Mouse (Mus musculus) adrenal gland, postnatal 4 days (tissue): ENCODE results near the gene Tab1. TPM values are rescaled to one million over a fixed set of nuclear protein-coding genes. Genes with fewer than 3 reads are reported as not detected.
"Not testable (repeated sequence)": the region's sequence is repeated elsewhere in the genome, so short reads cannot be mapped to it uniquely, and the experiment has no call there.

Experiments used
- DNase-seq, 2 experiments: peaks; one replicate each; pipeline ENCODE4 v3.0.0; 2021 to 2022; ENCODE audit warnings: low spot score in 2 of 2, mixed read lengths in 2 of 2
- total RNA-seq, 2 experiments: library from RNA; stranded (reverse); gene quantifications; 2 replicates each; pipeline ENCODE4 v1.2.3; 2021

Gene Tab1
- total RNA-seq, 2 experiments from 2014 or later: 37.6 to 37.8 TPM

DNA sequence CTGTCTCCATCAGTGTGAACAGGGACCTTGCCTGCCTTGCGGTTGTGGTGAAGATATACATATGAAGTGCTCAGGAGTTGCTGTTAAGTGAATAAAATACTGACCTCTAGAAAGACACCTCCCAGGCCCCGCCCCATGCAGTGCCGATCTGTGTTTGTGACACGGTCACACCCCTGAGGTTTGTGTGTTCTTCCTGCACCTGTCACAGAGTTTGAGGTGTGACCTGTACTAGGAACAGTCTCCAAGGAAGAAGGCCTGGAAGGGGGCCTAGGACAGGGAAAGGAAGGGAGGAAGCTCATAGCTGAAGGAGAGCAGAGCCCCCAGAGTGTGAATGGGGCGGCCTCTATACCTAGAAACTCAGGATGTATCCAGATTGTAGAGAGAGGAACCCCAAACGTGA, 30.4 kb upstream of the Tab1 start:
- DNase-seq: no peak

DNA sequence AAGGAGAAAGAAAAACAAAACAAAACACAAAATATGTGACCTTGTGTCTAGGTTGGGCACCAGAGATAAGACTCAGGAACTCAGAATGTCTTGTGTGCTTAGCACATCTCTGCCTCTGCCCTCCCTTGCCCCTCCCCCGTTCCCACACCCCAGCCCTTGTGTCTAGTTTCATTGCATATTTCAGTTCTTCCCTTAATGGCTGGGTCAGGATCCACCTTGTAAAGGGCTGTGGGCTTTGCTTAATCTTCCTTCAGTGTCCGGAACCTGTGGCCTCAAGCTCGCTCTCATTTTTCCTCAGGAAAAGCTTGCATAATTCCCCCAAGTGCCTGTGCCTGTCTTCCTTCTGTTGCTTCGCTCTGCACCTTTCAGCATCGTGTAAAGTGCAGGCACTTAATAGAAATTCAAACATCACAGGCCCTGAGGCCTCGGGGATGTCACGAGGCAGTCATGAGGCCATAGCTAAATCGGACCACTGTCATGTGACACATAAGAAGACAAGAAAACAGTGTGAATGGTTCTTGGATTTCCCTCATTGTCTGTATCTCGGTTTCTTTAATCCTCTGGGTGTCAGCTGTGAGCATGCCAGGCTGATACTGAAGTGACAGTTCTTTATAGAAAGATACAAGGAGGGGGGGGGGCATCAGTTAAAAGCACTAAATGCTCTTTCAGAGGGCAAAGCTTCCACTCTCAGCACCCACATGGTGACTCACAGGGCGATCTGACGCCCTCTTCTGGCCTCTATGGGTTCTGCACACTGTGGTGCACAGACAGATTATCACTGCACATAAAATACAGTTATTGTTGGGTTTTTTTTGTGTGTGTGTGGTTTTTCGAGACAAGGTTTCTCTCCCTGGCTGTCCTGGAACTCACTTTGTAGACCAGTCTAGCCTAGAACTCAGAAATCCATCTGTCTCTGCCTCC, 27.2 kb upstream of the Tab1 start:
- DNase-seq: no peak

DNA sequence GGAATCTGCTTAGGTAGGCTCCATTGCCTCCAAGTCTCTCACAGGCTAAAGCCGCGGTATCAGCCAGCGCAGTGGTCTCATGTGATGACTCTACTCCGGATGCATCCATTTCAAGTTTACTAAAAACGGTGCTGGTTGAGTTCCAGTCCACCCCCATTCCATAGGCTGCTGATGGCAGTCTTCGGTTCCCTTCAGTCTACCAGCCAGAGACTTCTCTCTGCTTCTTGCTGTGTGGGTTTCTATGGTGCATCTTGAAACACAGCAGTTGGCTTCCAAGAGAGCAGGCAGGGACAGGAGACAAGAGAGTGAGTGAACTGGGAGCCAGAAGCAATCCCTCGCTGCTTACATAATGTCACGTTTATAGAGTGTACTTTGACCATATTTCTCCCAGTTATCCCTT, 25.8 kb upstream of the Tab1 start:
- no peak for DNase-seq

DNA sequence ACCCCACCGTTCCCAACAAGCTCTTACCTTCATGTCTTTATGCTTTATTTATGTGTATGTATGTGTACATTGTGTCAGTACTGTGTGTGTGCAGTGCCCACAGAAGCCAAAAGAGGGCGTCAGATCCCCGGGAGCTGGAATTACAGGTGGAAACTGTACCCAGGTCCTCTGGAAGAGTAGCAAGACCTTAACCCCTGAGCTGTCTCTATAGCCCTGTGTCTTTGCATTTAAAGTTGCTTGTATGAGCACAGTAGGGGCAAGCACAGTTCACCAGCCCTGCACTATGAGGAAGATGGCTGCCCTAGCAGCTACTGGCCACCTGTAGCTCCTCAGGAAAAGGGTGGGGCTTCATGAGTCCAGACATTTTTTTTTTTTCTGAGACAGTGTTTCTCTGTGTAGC, 25.4 kb upstream of the Tab1 start:
- DNase-seq: no peak

DNA sequence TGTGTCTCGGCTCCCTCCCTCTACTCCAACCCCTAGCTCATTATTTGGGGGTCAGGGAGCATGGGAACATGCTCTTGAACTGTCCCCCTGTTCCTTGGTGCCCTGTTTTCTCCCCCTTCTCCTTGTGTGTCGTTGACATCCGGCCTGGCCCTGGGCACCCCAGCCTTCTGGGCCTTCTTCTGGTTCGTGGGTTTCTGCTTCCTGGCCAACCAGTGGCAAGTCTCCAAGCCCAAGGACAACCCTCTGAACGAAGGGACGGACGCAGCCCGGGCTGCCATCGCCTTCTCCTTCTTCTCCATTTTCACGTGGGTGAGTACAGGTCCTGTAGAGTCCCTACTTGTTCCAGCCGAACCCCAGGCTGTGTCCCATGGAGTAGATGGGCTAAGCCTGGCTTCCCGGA, 21.5 kb upstream of the Tab1 start:
- no peak for DNase-seq

DNA sequence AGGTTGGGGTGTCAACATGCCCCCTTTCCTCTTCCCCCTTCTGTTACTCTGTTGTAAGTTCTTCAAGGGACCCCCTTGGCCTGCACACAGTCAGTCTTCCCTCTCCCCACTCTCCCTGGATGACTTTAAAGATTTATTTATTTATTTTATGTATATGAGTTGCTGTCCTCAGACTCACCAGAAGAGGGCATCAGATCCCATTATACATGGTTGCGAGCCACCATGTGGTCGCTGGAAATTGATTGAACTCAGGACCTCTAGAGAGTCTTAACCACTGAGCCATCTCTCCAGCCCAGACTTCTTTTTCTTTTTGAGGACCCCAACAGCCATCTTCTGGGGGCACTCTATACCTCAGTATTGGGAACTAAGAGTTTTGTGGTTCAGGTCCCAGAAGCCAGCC, 20.4 kb upstream of the Tab1 start:
- DNase-seq: no peak

DNA sequence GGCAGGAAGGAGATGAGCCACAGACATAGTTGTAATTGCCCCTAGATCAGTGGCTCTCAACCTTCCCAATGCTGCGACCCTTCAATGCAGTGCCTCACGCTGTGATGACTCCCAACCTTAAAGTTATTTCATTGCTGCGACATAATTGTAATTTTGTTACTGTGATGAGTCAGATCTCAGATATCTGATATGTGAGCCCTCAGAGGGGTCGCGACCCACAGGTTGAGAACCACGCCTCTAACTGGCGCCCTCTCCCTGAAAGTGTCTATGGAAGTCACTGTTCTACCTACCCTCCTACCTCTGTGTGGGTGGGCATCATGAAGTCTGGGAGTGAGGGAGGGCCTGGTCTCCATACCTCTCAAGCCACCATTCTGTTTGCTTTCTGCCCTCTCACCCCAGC, 18.5 kb upstream of the Tab1 start:
- DNase-seq: no peak

DNA sequence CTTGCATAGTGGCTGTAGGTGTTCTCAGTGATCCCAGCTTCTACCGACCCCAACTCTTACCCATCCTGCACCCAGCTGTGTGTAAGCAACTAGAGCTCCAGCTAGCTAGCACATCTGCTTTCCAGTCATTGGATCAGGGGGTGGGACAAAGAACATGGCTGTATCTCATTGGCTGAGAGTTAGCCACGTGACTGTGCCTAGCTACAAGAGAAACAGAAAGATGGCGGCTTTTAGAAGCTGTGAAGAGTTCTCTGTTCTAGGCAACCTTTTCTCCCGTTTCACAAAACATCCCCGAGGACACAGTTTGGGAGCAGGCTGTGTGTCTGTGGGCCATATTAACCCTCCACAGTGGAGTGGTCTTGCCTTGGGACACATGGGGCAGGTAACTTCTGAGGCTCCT, 17.7 kb upstream of the Tab1 start:
- DNase-seq: no peak

DNA sequence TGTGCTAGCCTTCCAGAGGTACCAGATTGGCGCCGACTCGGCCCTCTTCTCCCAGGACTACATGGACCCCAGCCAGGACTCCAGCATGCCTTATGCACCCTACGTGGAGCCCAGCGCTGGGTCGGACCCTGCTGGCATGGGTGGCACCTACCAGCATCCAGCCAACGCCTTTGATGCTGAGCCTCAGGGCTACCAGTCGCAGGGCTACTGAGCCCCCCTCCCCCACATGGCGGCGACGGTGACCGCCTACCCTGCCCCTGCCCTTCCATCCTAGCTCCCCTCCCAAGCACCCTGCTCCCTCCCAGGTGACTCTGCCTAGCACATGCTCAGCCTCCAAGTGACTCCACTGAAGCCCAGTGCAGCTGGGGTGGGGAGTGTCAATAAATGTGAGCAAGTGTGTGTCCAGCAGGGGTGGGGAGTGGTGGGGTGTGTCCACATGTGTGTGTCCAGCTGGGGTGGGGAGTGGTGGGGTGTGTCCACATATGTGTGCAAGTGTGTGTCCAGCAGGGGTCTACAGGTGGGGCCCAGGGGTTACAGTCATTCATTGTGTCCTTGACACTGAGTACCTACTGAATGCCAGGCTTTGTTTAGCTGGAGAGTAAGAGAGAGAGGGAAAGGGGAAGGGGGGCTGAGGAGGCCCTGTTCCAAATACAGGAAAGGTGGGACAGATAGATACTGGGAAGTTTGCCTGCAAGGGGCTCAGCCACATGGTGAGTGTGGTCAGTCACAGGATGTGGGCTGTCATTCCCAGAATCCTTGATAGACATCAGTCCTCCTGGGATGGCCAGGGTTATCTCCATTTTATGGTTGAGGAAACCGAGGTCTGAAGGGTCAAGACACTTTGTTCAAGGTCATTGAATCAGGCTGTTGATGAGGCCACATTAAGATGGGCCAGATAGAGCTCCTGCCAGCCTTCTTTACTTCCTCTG, 16.8 kb upstream of the Tab1 start:
- no peak for DNase-seq

DNA sequence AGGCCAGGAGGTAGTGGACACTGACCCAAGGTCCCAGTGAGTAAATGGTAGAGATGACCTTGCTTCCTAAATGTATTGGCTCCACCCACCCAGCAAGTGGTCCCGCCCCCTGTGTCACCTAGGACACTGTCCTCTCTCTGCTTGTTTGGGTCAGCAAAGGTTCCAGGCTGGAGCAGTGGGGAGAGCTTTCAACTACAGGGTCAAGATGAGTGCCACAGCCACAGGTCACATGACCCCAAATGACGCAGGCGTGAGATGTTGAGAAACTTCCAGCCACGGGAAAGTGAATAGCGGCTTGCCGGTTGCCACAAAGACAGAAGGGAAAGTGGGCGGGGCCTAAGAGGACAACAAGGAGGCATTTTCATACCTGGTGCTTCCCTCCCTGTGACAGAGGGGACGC, 15.8 kb upstream of the Tab1 start:
- DNase-seq: no peak

DNA sequence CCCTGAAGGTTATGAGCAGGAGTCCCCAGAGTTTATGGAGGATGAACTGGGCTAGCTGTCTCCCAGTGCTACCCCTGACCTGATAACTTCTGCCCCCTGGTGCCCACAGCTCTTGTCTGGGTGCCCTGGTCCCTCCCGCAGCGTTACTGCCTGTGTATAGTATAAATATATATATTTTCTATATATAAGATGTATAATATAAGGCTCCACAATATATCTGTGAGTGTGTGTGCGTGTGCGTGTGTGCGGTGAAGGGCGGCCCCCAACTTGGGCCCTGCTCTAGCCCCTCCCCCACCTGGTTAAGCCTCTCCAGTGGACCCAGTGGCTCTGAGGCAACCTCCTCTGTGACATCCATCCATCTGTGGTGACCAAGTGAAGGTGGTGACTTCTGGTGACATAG, 13.9 kb upstream of the Tab1 start:
- no peak for DNase-seq

DNA sequence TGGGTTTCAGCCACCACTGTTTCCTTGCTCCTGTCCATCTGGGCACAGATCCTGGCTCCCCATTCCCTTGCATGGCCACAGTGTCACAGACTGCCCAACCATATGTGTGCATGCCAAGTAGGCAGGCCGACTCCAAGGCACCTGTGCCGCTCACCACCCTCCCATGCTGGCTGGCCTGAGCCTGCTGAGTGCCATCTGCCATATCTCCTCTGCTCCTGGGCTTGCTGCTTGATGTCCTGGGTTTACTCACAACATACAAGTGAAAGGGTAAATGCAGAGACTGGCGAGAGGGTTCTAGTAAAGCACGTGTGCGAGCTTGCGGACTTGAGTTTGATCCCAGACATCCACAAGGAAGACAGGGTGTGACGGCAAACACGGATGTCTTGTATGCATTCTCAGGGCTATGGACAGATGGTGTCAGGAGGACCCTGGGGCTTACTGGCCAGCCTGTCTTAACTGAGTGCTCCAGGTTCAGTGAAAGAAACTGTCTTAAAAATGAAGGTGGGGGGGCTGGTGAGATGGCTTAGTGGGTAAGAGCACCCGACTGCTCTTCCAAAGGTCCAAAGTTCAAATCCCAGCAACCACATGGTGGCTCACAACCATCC, 11.1 kb upstream of the Tab1 start:
- DNase-seq: no peak

DNA sequence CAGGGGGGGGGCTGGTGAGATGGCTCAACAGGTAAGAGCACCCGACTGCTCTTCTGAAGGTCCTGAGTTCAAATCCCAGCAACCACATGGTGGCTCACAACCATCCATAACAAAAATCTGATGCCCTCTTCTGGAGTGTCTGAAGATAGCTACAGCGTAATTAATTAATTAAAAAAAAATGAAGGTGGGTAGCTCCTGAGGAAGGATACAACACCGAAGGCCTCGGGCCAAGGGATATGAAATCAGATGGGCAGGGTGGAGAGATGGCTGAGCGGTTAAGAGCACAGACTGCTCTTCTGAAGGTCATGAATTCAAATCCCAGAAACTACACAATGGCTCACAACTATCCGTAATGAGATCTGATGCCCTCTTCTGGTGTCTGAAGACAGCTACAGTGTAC, 10.5 kb upstream of the Tab1 start:
- not testable (repeated sequence) for DNase-seq

DNA sequence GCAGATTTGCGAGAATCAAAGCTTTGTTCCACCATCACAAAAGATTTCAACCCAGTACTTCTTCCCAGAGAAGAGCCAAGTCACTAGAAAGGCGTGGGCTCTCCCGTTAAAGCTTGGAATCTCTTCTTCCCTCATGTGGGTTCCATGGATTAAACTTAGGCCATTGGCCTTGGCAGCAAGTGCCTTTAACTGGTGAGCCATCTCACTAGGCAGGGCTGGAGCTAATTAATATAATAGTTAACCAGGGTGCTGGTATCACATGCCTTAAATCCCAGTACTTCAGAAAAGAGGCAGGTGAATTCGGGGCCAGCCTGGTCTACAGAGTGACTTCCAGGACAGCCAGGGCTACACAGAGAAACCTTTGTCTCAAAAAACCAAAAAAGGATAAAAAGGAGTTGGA, 8.3 kb upstream of the Tab1 start:
- no peak for DNase-seq

DNA sequence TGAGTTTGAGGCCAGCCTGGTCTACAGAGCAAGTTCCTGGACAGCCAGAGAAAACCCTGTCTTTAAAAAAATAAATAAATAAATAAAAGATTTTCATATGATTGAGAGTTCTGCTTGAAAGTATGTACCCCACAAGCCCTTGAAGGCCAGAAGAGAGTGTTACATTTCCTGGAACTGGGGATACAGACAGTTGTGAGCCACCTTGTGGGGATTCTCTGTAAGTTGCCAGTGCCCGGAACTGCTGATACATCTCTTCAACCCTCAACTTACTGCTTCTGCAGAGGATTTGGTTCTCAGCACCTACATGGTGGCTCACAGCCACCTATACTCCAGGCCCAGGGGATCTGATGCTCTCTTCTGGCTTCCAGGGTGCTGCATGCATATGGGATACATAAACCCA, 5.7 kb upstream of the Tab1 start:
- no peak for DNase-seq

DNA sequence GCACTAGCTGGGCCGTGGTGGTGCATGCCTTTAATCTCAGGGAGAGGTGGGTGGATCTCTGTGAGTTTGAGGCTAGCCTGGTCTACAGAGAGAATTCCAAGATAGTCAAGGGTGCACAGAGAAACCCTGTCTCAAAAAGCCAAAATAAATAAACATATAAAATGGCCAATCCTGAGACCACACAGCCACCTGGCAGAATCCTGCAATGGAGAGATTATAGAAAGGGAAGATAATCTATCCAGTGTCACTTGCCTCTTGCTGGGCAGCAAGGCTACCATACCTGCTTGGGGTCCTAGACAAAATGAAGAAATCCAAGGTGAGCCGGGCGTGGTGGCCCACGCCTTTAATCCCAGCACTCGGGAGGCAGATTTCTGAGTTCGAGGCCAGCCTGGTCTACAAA, 2.9 kb upstream of the Tab1 start:
- DNase-seq: no peak

DNA sequence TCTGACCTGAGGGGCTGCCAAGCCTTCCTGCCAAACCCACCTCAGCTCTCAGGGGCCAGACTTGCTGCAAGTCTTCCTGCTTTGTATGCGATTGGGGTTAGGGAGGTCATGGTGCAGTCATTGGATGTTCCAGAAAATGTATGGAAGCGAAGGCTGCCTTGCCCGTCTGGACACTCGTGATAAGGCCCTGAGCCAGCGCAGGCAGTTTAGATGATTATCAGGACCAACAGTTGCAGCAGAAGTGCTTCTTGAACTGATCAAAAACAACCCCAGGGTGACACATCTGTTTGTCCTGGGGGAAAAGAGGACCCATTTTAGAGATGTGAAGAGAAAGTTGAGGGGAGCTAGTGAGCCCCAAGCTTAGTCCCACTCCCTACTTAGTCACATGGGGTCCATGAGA, 2.2 kb upstream of the Tab1 start:
- DNase-seq: no peak

DNA sequence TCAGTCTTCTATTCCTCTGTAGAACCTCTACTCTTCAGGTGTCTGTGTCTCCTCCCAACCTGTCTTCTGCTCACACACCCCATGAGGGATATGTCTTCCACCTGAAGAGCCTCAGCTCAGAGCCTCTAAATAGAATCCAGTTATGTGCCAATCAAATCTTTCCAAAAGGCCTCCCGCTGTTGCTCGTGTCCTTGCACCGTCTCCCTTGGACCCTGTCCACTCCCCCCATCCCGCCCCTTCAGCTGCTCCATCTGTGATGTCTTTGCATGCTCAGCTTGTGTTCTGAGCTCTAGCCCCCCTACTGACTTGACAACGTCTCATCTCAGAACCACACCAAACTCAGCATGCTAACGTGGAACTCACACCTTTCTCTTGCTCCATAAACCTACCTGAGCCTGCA, 1.5 kb upstream of the Tab1 start:
- DNase-seq: no peak

DNA sequence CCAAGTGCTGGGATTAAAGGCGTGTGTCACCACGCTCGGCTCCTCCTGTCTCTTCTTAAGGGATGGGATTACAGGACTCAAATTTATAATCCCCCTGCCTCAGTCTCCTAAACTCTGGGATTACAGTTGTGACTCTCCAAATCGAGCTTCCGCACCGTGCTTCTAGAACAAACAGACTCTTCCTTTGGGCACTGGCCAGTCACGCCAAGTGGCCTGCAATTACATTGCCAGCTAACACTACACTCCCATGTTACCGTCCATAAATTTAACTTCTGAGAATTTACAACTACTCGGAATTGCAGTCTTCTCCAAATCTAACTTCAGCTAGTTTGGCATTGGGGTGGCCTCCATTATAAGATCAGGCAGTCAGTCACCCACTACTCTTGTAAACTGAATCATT, 475 bp upstream of the Tab1 start:
- DNase-seq: no peak

DNA sequence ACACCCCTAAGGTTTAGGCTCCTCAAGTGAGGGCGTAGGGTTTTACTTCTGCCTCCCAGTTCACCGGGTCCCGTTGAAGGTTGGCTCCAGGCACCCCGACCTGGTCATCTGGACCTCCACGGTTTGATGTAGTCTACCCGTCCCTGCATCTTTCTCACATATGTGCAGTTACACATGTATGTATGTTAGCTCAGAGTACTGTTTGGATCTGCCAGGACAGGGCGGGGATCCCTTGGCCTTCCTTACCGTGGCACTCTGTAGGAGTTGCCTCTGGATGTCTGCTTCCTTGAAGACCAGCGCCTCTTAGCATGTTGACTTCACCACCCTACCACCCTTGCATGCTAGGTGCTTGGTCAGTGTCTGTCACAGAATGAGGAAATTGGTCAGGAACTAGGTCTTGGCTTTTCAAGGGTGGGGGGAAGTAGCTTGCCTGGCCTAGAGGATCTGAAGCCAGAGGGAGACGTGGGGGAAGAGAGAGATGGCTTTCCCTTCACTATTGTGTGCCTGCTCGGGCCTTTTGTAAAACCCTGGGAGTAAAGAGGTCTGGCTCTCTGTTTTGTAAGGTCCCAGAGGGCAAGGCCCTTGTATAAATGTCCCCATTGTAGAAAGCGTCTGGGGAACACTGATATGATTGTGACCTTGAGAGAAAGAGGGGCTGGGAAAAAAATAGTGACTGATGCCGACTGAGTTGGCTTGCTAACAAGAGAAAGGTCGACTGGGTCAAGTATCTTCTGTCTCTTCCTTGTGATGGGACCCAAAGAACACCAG, 939 bp downstream of the Tab1 start:
- DNase-seq: no peak

DNA sequence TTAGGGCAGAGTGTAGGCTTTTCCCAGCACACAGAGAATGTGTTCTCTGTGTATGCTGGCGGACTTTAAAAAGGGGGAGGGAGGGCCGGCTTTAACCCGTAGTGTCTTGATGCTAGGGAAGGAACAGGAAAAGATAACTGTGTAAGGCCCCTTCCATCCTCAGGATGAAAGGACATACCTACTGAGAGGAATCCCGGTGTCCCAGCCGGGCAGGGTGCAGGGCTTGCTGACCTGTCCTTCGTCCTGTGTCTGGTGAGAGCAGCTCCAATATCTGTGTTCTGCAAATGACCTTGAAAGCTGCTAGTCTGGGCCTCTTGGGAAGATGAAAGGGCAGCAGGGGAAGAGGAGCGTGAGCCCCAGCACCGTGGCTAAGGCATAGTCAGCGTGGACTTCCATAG, 1.5 kb downstream of the Tab1 start:
- no peak for DNase-seq
